Mouse (Mus musculus) hindbrain, embryonic 16.5 days (tissue): ENCODE data around the gene Soat2. TPM values are rescaled to one million over a fixed set of nuclear protein-coding genes. Genes with fewer than 3 reads are reported as not detected.

Source experiments
- ATAC-seq: fragments of 200-750 bp; cut with Nextera tagmentation; 2 replicates; pipeline ENCODE4 v1.8.0; 2017; ENCODE audit warnings: moderate TSS enrichment, moderate library complexity
- H3K27ac ChIP-seq: fragments of 300-500 bp; sonication (generic); 2 replicates; pipeline ENCODE4 v1.5.1; 2014; ENCODE audit warnings: low read depth, mild to moderate bottlenecking, control low read depth, low read length, moderate library complexity
- H3K27me3 ChIP-seq: fragments of 300-500 bp; sonication (generic); replicated peaks from 2 replicates; pipeline ENCODE4 v1.6.1; 2014; ENCODE audit warnings: low read length; ENCODE audit not compliant: control insufficient read depth, insufficient read depth
- H3K36me3 ChIP-seq: fragments of 300-500 bp; sonication (generic); 2 replicates; pipeline ENCODE4 v1.6.1; 2014; ENCODE audit warnings: mild to moderate bottlenecking, low read length, moderate library complexity, mixed read lengths; ENCODE audit not compliant: control insufficient read depth, insufficient read depth
- H3K4me1 ChIP-seq: fragments of 300-500 bp; sonication (generic); 2 replicates; pipeline ENCODE4 v1.6.1; 2014; ENCODE audit warnings: low read depth, low read length; ENCODE audit not compliant: control insufficient read depth, insufficient read depth
- H3K4me2 ChIP-seq: fragments of 300-500 bp; sonication (generic); 2 replicates; pipeline ENCODE4 v1.6.1; 2014; ENCODE audit warnings: mild to moderate bottlenecking, low read length, control low read depth, moderate library complexity
- H3K4me3 ChIP-seq: fragments of 300-500 bp; sonication (generic); 2 replicates; pipeline ENCODE4 v1.5.1; 2014; ENCODE audit warnings: mild to moderate bottlenecking, low read length, control low read depth, moderate library complexity
- H3K9ac ChIP-seq: fragments of 300-500 bp; sonication (generic); 2 replicates; pipeline ENCODE4 v1.6.1; 2014; ENCODE audit warnings: low read depth, mild to moderate bottlenecking, control low read depth, low read length, moderate library complexity
- H3K9me3 ChIP-seq: fragments of 300-500 bp; sonication (generic); 2 replicates; pipeline ENCODE4 v1.6.1; 2014; ENCODE audit warnings: mild to moderate bottlenecking, low read length, moderate library complexity; ENCODE audit not compliant: control insufficient read depth
- WGBS: fragments of 180-500 bp; shearing (Covaris S2); extraction: QIAGEN DNeasy Blood & Tissue Kit; methylation state at CpG from one replicate; pipeline ENCODE4 v1.1.7; 2014; 5-methylcytosine and 5-hydroxymethylcytosine counted together
- polyA plus RNA-seq: library from polyadenylated mRNA; unstranded; fragments of >200 nt; fragmentation: Nextera tagmentation; extraction: Ambion mirVana; gene quantifications from 2 replicates; pipeline ENCODE4 v1.2.1, GENCODE M21; 2015

The Soat2 gene
- not detected in 2 replicates for polyA plus RNA-seq

- H3K4me1 ChIP-seq = no peaks in the 10 kb centered on the region
- 67% methylated on average over 20 of the region's 20 CpGs for WGBS
Observed at GRCm38 (mm10) chr15:102150301-102151135, at the start of gene Soat2. TSS of gene Soat2 (plus strand) at chr15:102150526.

GRCm38 (mm10) chr15:102100996-102101671 is 49.2 kb upstream of the Soat2 start:
- no peak for ATAC-seq
- peak overlapping the region; percentile 64 for H3K9ac ChIP-seq
- peaks cover 9% of the 10 kb centered on the region for H3K27me3 ChIP-seq

More at GRCm38 (mm10) chr15:102150301-102151135, at the start of gene Soat2:
- Histone ChIP-seq H3K27ac (no peak within 1 kb of the TSS), H3K4me3 (no peak within 1 kb of the TSS), H3K27me3 (peaks cover 4% of the 10 kb centered on the region), H3K9ac (no peak within 1 kb of the TSS), H3K36me3 (no peaks in the 10 kb centered on the region), H3K4me2 (no peak within 1 kb of the TSS), H3K9me3 (no peaks in the 10 kb centered on the region)
- no peak for ATAC-seq

GRCm38 (mm10) chr15:102101672-102102541 is 48.4 kb upstream of the Soat2 start:
- ATAC-seq = peak; percentile 5; the same call in 1 of the 2 replicates
- Histone ChIP-seq H3K36me3 (peaks cover 9% of the 10 kb centered on the region; the same call in 1 of the 2 replicates), H3K9ac (peak overlapping the region; percentile 19; the same call in 1 of the 2 replicates), H3K4me2 (peak overlapping the region; percentile 77), H3K4me1 (peaks cover 57% of the 10 kb centered on the region), H3K27me3 (peaks cover 11% of the 10 kb centered on the region), H3K9me3 (no peaks in the 10 kb centered on the region), H3K4me3 (no peak overlapping the region), H3K27ac (peak overlapping the region; percentile 74)
- WGBS = 26% methylated on average over 11 of the region's 11 CpGs

More at GRCm38 (mm10) chr15:102100996-102101671, 49.2 kb upstream of the Soat2 start:
- H3K27ac ChIP-seq = peak overlapping the region; percentile 55
- peak overlapping the region; percentile 77 for H3K4me2 ChIP-seq
- H3K4me1 ChIP-seq = peaks cover 53% of the 10 kb centered on the region
- no peaks in the 10 kb centered on the region for H3K9me3 ChIP-seq
- peak overlapping the region; percentile 49 for H3K4me3 ChIP-seq
- 26% methylated on average over 10 of the region's 10 CpGs for WGBS
- H3K36me3 ChIP-seq = peaks cover 9% of the 10 kb centered on the region; the same call in 1 of the 2 replicates

- Histone ChIP-seq H3K9ac (peak overlapping the region; percentile 56), H3K27ac (peak overlapping the region; percentile 74), H3K4me3 (peak overlapping the region; percentile 29), H3K36me3 (peaks cover 5% of the 10 kb centered on the region; the same call in 1 of the 2 replicates), H3K4me1 (peaks cover 60% of the 10 kb centered on the region), H3K27me3 (peaks cover 11% of the 10 kb centered on the region), H3K4me2 (peak overlapping the region; percentile 36), H3K9me3 (no peaks in the 10 kb centered on the region)
- 16% methylated on average over 6 of the region's 6 CpGs for WGBS
- ATAC-seq = no peak
Observed at GRCm38 (mm10) chr15:102102548-102103121, 47.7 kb upstream of the Soat2 start.

GRCm38 (mm10) chr15:102103371-102103946 is 46.9 kb upstream of the Soat2 start:
- peak overlapping the region; percentile 56 for H3K9ac ChIP-seq
- WGBS = 7% methylated on average over 14 of the region's 14 CpGs
- ATAC-seq = no peak

GRCm38 (mm10) chr15:102103947-102104555 is 46.3 kb upstream of the Soat2 start:
- Histone ChIP-seq H3K27ac (peak overlapping the region; percentile 74; the same call in 1 of the 2 replicates), H3K27me3 (peaks cover 14% of the 10 kb centered on the region), H3K4me2 (peak overlapping the region; percentile 36)

More at GRCm38 (mm10) chr15:102103371-102103946, 46.9 kb upstream of the Soat2 start:
- peak overlapping the region; percentile 74 for H3K27ac ChIP-seq
- H3K4me3 ChIP-seq = peak overlapping the region; percentile 29
- H3K4me1 ChIP-seq = peaks cover 60% of the 10 kb centered on the region
- H3K27me3 ChIP-seq = peaks cover 14% of the 10 kb centered on the region
- peak overlapping the region; percentile 36 for H3K4me2 ChIP-seq
- no peaks in the 10 kb centered on the region for H3K9me3 ChIP-seq
- H3K36me3 ChIP-seq = no peaks in the 10 kb centered on the region

GRCm38 (mm10) chr15:102105360-102105759 is 45.0 kb upstream of the Soat2 start:
- 29% methylated on average over 5 of the region's 5 CpGs for WGBS
- no peak overlapping the region for H3K4me3 ChIP-seq
- peaks cover 14% of the 10 kb centered on the region for H3K27me3 ChIP-seq
- H3K4me1 ChIP-seq = peaks cover 58% of the 10 kb centered on the region
- H3K27ac ChIP-seq = no peak overlapping the region; the same call in 1 of the 2 replicates
- no peaks in the 10 kb centered on the region for H3K36me3 ChIP-seq
- ATAC-seq = no peak
- peak overlapping the region; percentile 24 for H3K4me2 ChIP-seq
- H3K9ac ChIP-seq = no peak overlapping the region
- no peaks in the 10 kb centered on the region for H3K9me3 ChIP-seq

More at GRCm38 (mm10) chr15:102103947-102104555, 46.3 kb upstream of the Soat2 start:
- H3K9ac ChIP-seq = peak overlapping the region; percentile 45; the same call in 1 of the 2 replicates
- no peaks in the 10 kb centered on the region for H3K9me3 ChIP-seq
- ATAC-seq = no peak
- H3K36me3 ChIP-seq = no peaks in the 10 kb centered on the region
- peaks cover 60% of the 10 kb centered on the region for H3K4me1 ChIP-seq
- 29% methylated on average over 12 of the region's 12 CpGs for WGBS
- H3K4me3 ChIP-seq = peak overlapping the region; percentile 29
